Mouse (Mus musculus): ENCODE results near the gene Krt32.

Gene Krt32

GRCm38 (mm10) chr11:100050451-100050850, 37.6 kb downstream of the Krt32 start, which contains the start of gene Krt31:
Gene Krt31 (minus strand): TSS chr11:100050551.
- no peak for DNase-seq (ENCODE audit: low read depth)

- DNase-seq (ENCODE audit: low read depth): no peak
These were observed 40.8 kb downstream of the Krt32 start for GRCm38 (mm10) chr11:100047193-100047592.

GRCm38 (mm10) chr11:100046303-100046866, 41.6 kb downstream of the Krt32 start:
- no peak for DNase-seq (ENCODE audit: low read depth)

GRCm38 (mm10) chr11:100041454-100041853, 46.6 kb downstream of the Krt32 start, which contains the start of gene Krt34:
Gene Krt34 (minus strand): TSS chr11:100041554.
- DNase-seq (ENCODE audit: low read depth): no peak
